Mouse (Mus musculus): Measurements from ENCODE around the gene Tub. TPM values are rescaled to one million over a fixed set of nuclear protein-coding genes. Genes with fewer than 3 reads are reported as not detected.

Gene Tub
- polyA plus RNA-seq, 1 experiment from 2014 or later, result 11.0 TPM

DNA sequence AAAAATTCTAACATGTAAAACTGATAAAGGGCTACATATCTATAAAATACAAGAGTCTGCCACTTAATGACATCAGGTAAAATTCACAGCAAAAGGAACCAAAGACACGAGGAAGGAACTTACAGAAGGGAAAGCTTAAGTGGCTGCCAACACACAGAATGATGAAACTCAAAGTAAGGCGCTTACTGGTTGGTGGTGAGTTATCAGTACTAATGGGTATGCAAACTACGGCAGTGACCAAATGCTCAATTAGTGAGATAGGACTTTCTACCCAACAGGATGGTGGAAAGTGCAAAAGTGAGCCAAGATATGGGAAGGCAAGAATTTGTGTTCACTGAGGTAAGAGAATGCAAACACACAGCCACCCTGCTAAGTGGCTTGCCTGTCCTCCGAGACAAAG, 109.4 kb downstream of the Tub start:
- no peak overlapping the region for H3K4me3 ChIP-seq
- H3K9me3 ChIP-seq, result no peaks in the 10 kb centered on the region
- H3K36me3 ChIP-seq, result peaks cover 8% of the 10 kb centered on the region; the same call in 1 of the 2 replicates
- H3K27me3 ChIP-seq (ENCODE audit: insufficient read depth, poor library complexity, severe bottlenecking), result no peaks in the 10 kb centered on the region
- H3K4me1 ChIP-seq (replicated peaks), result no peaks in the 10 kb centered on the region
- 93% methylated on average over 4 of the region's 4 CpGs for WGBS
- no peak for DNase-seq (ENCODE audit: low spot score)
- no peak overlapping the region for H3K27ac ChIP-seq

GRCm38 (mm10) chr7:109069641-109070040, 119.5 kb downstream of the Tub start:
- 91% methylated on average over 4 of the region's 4 CpGs for WGBS
- Histone ChIP-seq H3K27me3 (ENCODE audit: insufficient read depth, poor library complexity, severe bottlenecking) (no peaks in the 10 kb centered on the region), H3K4me1 (replicated peaks) (no peaks in the 10 kb centered on the region), H3K27ac (no peak overlapping the region), H3K9me3 (no peaks in the 10 kb centered on the region), H3K4me3 (no peak overlapping the region), H3K36me3 (no peaks in the 10 kb centered on the region)
- no peak for DNase-seq (ENCODE audit: low spot score)

- H3K4me3 ChIP-seq, result no peak overlapping the region
- WGBS, result 80% methylated on average over 5 of the region's 5 CpGs
- no peaks in the 10 kb centered on the region for H3K4me1 ChIP-seq (replicated peaks)
- no peak overlapping the region for H3K27ac ChIP-seq
- no peaks in the 10 kb centered on the region for H3K27me3 ChIP-seq (ENCODE audit: insufficient read depth, poor library complexity, severe bottlenecking)
- H3K9me3 ChIP-seq, result no peaks in the 10 kb centered on the region
- no peak for DNase-seq (ENCODE audit: low spot score)
- H3K36me3 ChIP-seq, result no peaks in the 10 kb centered on the region
Measured at GRCm38 (mm10) chr7:109072326-109072725, 122.2 kb downstream of the Tub start.

DNA sequence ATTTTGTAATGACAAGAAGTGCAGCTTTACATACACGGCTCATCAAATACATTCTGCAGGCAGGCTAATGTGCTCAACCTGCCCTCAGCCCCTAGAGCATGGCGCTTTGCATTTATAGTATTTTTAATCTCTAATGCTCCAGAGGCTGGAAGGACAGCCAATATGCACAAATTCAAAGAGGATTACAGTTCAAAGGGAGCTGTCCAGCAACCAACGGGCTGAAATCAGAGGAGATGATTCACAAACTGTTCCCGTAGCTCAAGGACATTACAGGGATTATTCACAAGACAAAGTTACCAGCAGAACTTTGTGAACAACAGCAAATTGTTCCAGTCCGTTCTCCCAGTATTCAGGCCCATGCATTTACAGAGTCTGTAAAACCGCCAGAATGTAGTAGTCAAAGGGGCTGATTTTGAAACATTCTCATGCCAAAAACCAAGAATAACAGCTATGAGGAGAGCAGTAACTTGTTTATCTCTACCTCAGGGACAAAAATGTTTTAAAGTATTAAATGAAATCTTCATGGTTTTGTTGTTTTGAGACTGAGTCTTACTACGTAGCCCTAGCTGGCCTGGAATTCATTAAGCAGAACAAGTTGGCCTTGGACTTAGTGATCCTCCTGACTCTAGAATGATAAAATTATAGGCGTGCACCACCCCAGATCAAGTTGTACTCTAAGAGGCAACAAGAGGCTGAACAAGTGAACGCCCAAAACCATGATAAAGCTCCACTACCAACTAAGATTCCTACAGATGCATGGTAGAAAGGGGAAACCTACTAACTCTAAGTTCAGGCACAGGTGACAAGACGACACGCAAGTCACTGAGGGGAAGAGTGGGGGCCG, 132.4 kb downstream of the Tub start:
- H3K36me3 ChIP-seq, result 0 out of 2 replicates have a peak, but pooled peaks cover 4% of the 10 kb centered on the region
- peak; percentile 47 for DNase-seq (ENCODE audit: low spot score)
- peak overlapping the region; percentile 90 for H3K27ac ChIP-seq
- H3K4me1 ChIP-seq (replicated peaks), result peaks cover 18% of the 10 kb centered on the region
- no peaks in the 10 kb centered on the region for H3K9me3 ChIP-seq
- H3K27me3 ChIP-seq (ENCODE audit: insufficient read depth, poor library complexity, severe bottlenecking), result peaks cover 10% of the 10 kb centered on the region; the same call in 1 of the 2 replicates
- H3K4me3 ChIP-seq, result peak overlapping the region; percentile 74
- 25% methylated on average over 12 of the region's 12 CpGs for WGBS

GRCm38 (mm10) chr7:109083113-109083812, 133.1 kb downstream of the Tub start, which contains the start of gene Ric3:
Gene Ric3 (minus strand): TSS chr7:109083331.
- Histone ChIP-seq H3K36me3 (0 out of 2 replicates have a peak, but pooled peaks cover 4% of the 10 kb centered on the region), H3K4me3 (peak within 1 kb of the TSS; percentile 74), H3K4me1 (replicated peaks) (peaks cover 18% of the 10 kb centered on the region), H3K27me3 (ENCODE audit: insufficient read depth, poor library complexity, severe bottlenecking) (peaks cover 10% of the 10 kb centered on the region; the same call in 1 of the 2 replicates), H3K27ac (peak within 1 kb of the TSS; percentile 90), H3K9me3 (no peaks in the 10 kb centered on the region)
- WGBS, result 5% methylated on average over 50 of the region's 50 CpGs
- peak; percentile 76 for DNase-seq (ENCODE audit: low spot score)

GRCm38 (mm10) chr7:109083813-109084184, 133.7 kb downstream of the Tub start:
- H3K36me3 ChIP-seq, result 0 out of 2 replicates have a peak, but pooled peaks cover 4% of the 10 kb centered on the region
- no peak for DNase-seq (ENCODE audit: low spot score)
- WGBS, result 86% methylated on average over 4 of the region's 4 CpGs
- no peaks in the 10 kb centered on the region for H3K9me3 ChIP-seq
- peak overlapping the region; percentile 74; the same call in 1 of the 2 replicates for H3K4me3 ChIP-seq
- peaks cover 18% of the 10 kb centered on the region for H3K4me1 ChIP-seq (replicated peaks)
- peaks cover 10% of the 10 kb centered on the region; the same call in 1 of the 2 replicates for H3K27me3 ChIP-seq (ENCODE audit: insufficient read depth, poor library complexity, severe bottlenecking)
- no peak overlapping the region for H3K27ac ChIP-seq

Other genes starting within 250 kb of the Tub start
- gene Olfr512, start 237.0 kb upstream of the Tub start, polyA plus RNA-seq (2016; fragmentation: Nextera tagmentation; extraction: Ambion mirVana), result not detected in 2 replicates
- gene Olfr513, start 199.4 kb upstream of the Tub start, polyA plus RNA-seq (2016; fragmentation: Nextera tagmentation; extraction: Ambion mirVana), result not detected in 2 replicates
- not detected in 2 replicates for gene Olfr514, start 124.3 kb upstream of the Tub start, polyA plus RNA-seq (2016; fragmentation: Nextera tagmentation; extraction: Ambion mirVana)
- not detected in 2 replicates for gene Olfr516, start 99.8 kb upstream of the Tub start, polyA plus RNA-seq (2016; fragmentation: Nextera tagmentation; extraction: Ambion mirVana)
- gene Olfr517, start 78.0 kb upstream of the Tub start, polyA plus RNA-seq (2016; fragmentation: Nextera tagmentation; extraction: Ambion mirVana), result not detected in 2 replicates
- not detected in 2 replicates for gene Olfr518, start 65.3 kb upstream of the Tub start, polyA plus RNA-seq (2016; fragmentation: Nextera tagmentation; extraction: Ambion mirVana)
- gene Olfr519, start 55.9 kb upstream of the Tub start, polyA plus RNA-seq (2016; fragmentation: Nextera tagmentation; extraction: Ambion mirVana), result not detected in 2 replicates
- 0.15 TPM in 1 of 2 replicates, not detected in the other for gene Nlrp10, start 20.2 kb upstream of the Tub start, polyA plus RNA-seq (2016; fragmentation: Nextera tagmentation; extraction: Ambion mirVana)
- gene Eif3f, start 15.9 kb upstream of the Tub start, polyA plus RNA-seq (2016; fragmentation: Nextera tagmentation; extraction: Ambion mirVana), result 77.2 and 84.5 TPM in 2 replicates
- 17.3 and 17.6 TPM in 2 replicates for gene Ric3, start 133.0 kb downstream of the Tub start, polyA plus RNA-seq (2016; fragmentation: Nextera tagmentation; extraction: Ambion mirVana)
- 26.1 and 37.6 TPM in 2 replicates for gene Lmo1, start 224.9 kb downstream of the Tub start, polyA plus RNA-seq (2016; fragmentation: Nextera tagmentation; extraction: Ambion mirVana)